Mouse (Mus musculus) lung, postnatal 0 days (tissue): ENCODE results near the gene Crim1. TPM values are rescaled to one million over a fixed set of nuclear protein-coding genes. Genes with fewer than 3 reads are reported as not detected.

ENCODE experiments used
- ATAC-seq: fragments of 200-750 bp; cut with Nextera tagmentation; 2 replicates; pipeline ENCODE4 v1.8.0; 2017; ENCODE audit warnings: moderate library complexity
- DNase-seq: peaks from one replicate; pipeline ENCODE4 v3.0.0-alpha.2; 2016; ENCODE audit warnings: low spot score
- H3K27ac ChIP-seq: fragments of 300-500 bp; sonication (generic); 2 replicates; pipeline ENCODE4 v1.5.1; 2014; ENCODE audit warnings: antibody characterized with exemption, mild to moderate bottlenecking, low read length, mixed read lengths
- H3K27me3 ChIP-seq: fragments of 300-500 bp; sonication (generic); replicated peaks from 2 replicates; pipeline ENCODE4 v1.6.1; 2014; ENCODE audit warnings: low read length, mixed read lengths; ENCODE audit not compliant: insufficient read depth
- H3K36me3 ChIP-seq: fragments of 300-500 bp; sonication (generic); 2 replicates; pipeline ENCODE4 v1.6.1; 2014; ENCODE audit warnings: low read length, mixed read lengths; ENCODE audit not compliant: insufficient read depth
- H3K4me1 ChIP-seq: fragments of 300-500 bp; sonication (generic); 2 replicates; pipeline ENCODE4 v1.6.1; 2014; ENCODE audit warnings: antibody characterized with exemption, low read depth, low read length, mixed read lengths; ENCODE audit not compliant: insufficient read depth
- H3K4me2 ChIP-seq: fragments of 300-500 bp; sonication (generic); replicated peaks from 2 replicates; pipeline ENCODE4 v1.6.1; 2014; ENCODE audit warnings: low read depth, mild to moderate bottlenecking, low read length, moderate library complexity, mixed read lengths
- H3K4me3 ChIP-seq: fragments of 300-500 bp; sonication (generic); 2 replicates; pipeline ENCODE4 v1.5.1; 2014; ENCODE audit warnings: low read depth, low read length
- H3K9ac ChIP-seq: fragments of 300-500 bp; sonication (generic); replicated peaks from 2 replicates; pipeline ENCODE4 v1.6.1; 2014; ENCODE audit warnings: low read depth, mild to moderate bottlenecking
- H3K9me3 ChIP-seq: fragments of 300-500 bp; sonication (generic); 2 replicates; pipeline ENCODE4 v1.6.1; 2016; ENCODE audit warnings: low read length, mixed read lengths
- CTCF ChIP-seq: IDR thresholded peaks from 2 replicates; pipeline ENCODE4 v1.5.1; 2016; ENCODE audit warnings: antibody characterized with exemption, mild to moderate bottlenecking
- EP300 ChIP-seq: IDR thresholded peaks from 2 replicates; pipeline ENCODE4 v1.6.1; 2016; ENCODE audit warnings: antibody characterized with exemption, mild to moderate bottlenecking, control low read depth
- WGBS: fragments of 180-500 bp; shearing (Covaris S2); extraction: QIAGEN DNeasy Blood & Tissue Kit; methylation state at CpG from one replicate; pipeline ENCODE4 v1.1.7; 2014; 5-methylcytosine and 5-hydroxymethylcytosine counted together
- polyA plus RNA-seq: library from polyadenylated mRNA; unstranded; fragments of >200 nt; fragmentation: Nextera tagmentation; extraction: Ambion mirVana; gene quantifications from 2 replicates; pipeline ENCODE4 v1.2.1, GENCODE M21; 2015

The Crim1 gene
- polyA plus RNA-seq, 1 experiment from 2014 or later, result 8.2 TPM

DNA sequence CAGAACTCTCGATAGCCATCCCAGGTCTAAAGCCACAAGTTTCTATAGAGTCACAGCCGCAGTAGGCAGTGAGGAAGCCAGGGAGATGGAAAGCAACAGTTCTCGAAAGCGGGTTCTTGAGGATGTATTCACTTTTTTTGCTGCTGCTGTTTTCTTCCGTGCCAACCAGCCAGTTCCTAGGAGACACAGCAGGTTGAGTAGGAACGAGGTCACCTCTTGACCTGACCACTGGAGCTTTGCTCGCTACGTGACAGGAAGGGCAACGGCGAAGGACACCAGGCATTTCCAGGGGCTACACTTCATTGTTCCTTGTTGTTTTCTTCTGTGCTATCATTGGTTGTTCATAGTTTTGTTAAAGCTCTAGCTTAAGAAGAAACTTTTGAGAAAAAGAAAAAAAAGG is 174.7 kb downstream of the Crim1 start:
- Histone ChIP-seq H3K4me3 (no peak overlapping the region), H3K27me3 (no peaks in the 10 kb centered on the region), H3K4me1 (no peaks in the 10 kb centered on the region), H3K9me3 (no peaks in the 10 kb centered on the region), H3K9ac (no peak overlapping the region), H3K36me3 (peaks cover 7% of the 10 kb centered on the region; the same call in 1 of the 2 replicates), H3K27ac (no peak overlapping the region), H3K4me2 (no peak overlapping the region)
- ATAC-seq, result no peak
- 57% methylated on average over 10 of the region's 10 CpGs for WGBS
- TF ChIP-seq CTCF, result no peak
- no peak for TF ChIP-seq EP300
- no peak for DNase-seq

DNA sequence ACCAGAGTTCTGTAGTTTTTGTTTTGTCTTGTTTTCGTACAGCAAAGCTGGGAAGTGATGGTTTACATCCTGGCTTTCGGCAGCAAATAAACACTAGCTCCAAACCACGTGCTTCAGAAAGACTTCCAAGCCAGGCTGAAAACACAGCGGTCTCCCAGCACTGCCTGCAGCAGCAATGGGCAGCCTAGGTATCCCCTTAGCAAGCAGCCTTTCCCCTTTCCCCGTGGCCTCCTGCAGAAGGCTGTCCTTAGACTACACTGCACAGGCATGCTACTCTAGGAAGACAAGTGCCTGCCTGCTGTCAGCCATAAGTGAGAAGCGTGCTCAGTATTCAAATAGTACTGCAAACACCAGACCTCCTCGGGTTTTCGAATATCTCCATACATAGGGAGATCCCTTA is 176.5 kb downstream of the Crim1 start:
- Histone ChIP-seq H3K4me2 (no peak overlapping the region), H3K27me3 (no peaks in the 10 kb centered on the region), H3K27ac (no peak overlapping the region), H3K4me3 (no peak overlapping the region), H3K9ac (no peak overlapping the region), H3K4me1 (no peaks in the 10 kb centered on the region), H3K9me3 (no peaks in the 10 kb centered on the region), H3K36me3 (peaks cover 12% of the 10 kb centered on the region; the same call in 1 of the 2 replicates)
- ATAC-seq (no peak), DNase-seq (no peak)
- TF ChIP-seq CTCF (no peak), EP300 (no peak)
- WGBS, result 34% methylated on average over 8 of the region's 8 CpGs

DNA sequence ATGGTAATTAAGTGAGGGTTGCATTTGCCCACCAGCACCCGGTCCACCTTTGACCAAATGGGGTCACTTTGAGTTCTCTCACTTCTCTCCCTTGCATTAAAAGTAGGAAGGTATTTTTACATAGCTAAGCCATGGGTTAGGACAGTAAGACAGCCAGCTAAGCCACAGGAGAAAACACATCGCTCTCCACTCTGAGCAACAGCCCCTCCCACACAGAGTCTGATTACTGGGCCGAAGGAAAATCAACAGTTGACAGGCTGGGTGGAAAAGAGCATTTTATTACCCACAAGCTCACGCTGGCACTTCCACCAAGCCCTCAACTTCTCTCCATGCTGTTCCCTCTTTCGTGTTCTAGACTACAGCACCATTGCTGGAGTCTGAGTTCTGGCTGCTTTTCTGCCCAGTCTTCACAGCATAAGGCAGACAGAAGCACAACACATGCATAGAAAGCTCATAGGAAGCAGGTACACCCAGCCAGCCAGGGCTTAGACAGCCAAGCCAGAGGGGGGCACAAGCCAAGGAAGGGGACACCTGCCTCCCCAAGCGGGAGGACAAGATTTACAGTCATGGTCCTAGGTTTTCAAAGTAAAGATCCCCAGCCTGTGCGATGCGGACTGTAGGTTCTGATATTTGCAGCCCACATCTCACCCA is 179.2 kb downstream of the Crim1 start:
- Histone ChIP-seq H3K4me2 (no peak overlapping the region), H3K4me1 (no peaks in the 10 kb centered on the region), H3K4me3 (no peak overlapping the region), H3K27me3 (no peaks in the 10 kb centered on the region), H3K9me3 (no peaks in the 10 kb centered on the region), H3K9ac (no peak overlapping the region), H3K27ac (no peak overlapping the region), H3K36me3 (peaks cover 12% of the 10 kb centered on the region; the same call in 1 of the 2 replicates)
- ATAC-seq (no peak), DNase-seq (no peak)
- WGBS, result 81% methylated on average over 8 of the region's 8 CpGs
- TF ChIP-seq EP300, result no peak
- no peak for TF ChIP-seq CTCF

DNA sequence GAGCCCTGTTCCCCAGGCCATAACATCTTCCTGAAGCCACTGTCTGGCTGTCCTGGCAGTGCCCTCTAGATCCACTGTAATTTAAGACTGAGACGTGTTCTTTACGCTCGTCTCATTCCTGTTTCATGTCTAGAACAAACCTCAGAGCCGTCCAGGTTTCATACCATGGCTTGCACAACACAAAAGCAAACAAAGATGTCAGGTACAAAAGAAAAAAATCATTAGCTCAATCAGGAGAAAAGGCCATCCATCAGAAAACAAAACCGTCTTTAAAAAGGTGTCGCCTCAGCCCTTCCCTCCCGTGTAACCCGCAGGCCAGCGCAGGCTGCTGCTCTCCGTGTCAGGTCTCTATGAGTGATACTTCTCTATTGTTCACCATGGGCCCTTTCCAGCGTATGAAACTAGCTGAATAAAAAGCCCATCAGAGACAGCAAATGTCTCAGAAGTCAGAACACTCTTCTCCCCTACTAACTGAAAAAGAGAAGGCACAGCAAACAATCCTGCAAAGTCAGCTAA is 179.7 kb downstream of the Crim1 start:
- Histone ChIP-seq H3K9ac (no peak overlapping the region), H3K27me3 (no peaks in the 10 kb centered on the region), H3K4me2 (no peak overlapping the region), H3K4me1 (no peaks in the 10 kb centered on the region), H3K9me3 (no peaks in the 10 kb centered on the region), H3K36me3 (peaks cover 12% of the 10 kb centered on the region; the same call in 1 of the 2 replicates), H3K27ac (no peak overlapping the region), H3K4me3 (no peak overlapping the region)
- WGBS, result 74% methylated on average over 11 of the region's 11 CpGs
- ATAC-seq (no peak), DNase-seq (no peak)
- TF ChIP-seq EP300 (no peak), CTCF (no peak)

DNA sequence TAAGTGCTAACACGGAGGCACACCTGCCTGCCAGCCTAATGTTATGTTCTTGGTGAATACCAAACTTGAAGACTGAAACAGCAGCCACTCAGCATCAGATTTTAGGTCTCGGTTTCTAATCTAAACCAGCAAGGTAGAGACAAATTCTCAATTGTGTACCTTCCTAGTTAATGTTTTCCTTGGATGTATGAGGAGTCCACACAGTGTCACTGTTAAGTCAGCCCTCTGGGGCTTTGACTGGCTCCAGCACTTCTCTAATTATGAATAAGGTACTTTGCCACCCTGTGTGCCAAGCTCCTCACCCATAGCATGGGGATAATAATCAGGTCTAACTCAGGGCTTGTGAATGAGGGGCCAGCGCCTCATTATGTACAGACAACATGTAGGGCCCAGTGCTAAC is 182.3 kb downstream of the Crim1 start:
- Histone ChIP-seq H3K4me3 (no peak overlapping the region), H3K9me3 (no peaks in the 10 kb centered on the region), H3K9ac (no peak overlapping the region), H3K36me3 (peaks cover 12% of the 10 kb centered on the region; the same call in 1 of the 2 replicates), H3K27me3 (no peaks in the 10 kb centered on the region), H3K27ac (no peak overlapping the region), H3K4me2 (no peak overlapping the region), H3K4me1 (no peaks in the 10 kb centered on the region)
- 90% methylated on average over 3 of the region's 3 CpGs for WGBS
- TF ChIP-seq CTCF, result no peak
- TF ChIP-seq EP300, result no peak
- ATAC-seq (no peak), DNase-seq (no peak)

DNA sequence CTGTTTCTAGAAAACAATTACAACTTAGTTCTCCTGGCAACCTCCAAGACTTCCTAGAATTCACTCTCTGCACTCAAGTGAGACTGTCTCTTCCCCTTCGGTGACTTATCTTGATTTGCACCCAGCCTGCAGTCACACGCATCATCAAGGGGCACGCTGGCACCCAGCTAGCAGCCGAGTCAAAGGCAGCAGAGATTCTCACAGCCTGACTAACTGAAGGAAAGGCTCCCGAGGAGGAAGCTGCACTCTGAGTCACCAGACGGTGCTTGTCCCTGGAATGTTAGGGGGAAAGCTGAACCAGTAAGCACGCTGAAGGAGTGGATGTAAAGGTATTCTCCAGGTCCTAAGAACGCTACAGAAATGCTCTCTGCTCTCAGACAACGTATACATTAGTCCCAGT is 187.6 kb downstream of the Crim1 start:
- TF ChIP-seq EP300, result no peak
- no peak for TF ChIP-seq CTCF
- 51% methylated on average over 9 of the region's 9 CpGs for WGBS

More for the DNA sequence above, 187.6 kb downstream of the Crim1 start:
- ATAC-seq (0 out of 2 replicates have a peak, but pooled peaks have one; percentile 23), DNase-seq (no peak)
- Histone ChIP-seq H3K4me3 (no peak overlapping the region), H3K4me2 (no peak overlapping the region), H3K9me3 (no peaks in the 10 kb centered on the region), H3K36me3 (no peaks in the 10 kb centered on the region), H3K9ac (no peak overlapping the region), H3K27ac (no peak overlapping the region), H3K4me1 (no peaks in the 10 kb centered on the region), H3K27me3 (no peaks in the 10 kb centered on the region)
